Mouse (Mus musculus) MEL (cell line): Measurements from ENCODE around the gene Nutf2-ps1.

Experiments
- CTCF ChIP-seq, 3 experiments: IDR thresholded peaks in 2 of 3; conservative IDR thresholded peaks in 1 of 3; 2 replicates each; pipeline ENCODE4 v1.5.1; 2011 to 2012; ENCODE audit warnings: low read length in 3 of 3, low read depth in 2 of 3, mild to moderate bottlenecking in 2 of 3, improper control_type of control experiment in 1 of 3, inconsistent platforms in 1 of 3, mixed read lengths in 1 of 3, moderate library complexity in 1 of 3; ENCODE audit not compliant: control insufficient read depth in 1 of 3, insufficient read depth in 1 of 3, poor library complexity in 1 of 3, severe bottlenecking in 1 of 3
- E2F4 ChIP-seq: IDR thresholded peaks from 2 replicates; pipeline ENCODE4 v1.6.1; 2011; ENCODE audit warnings: low read depth, low read length, improper control_type of control experiment, borderline replicate concordance
- EP300 ChIP-seq, 2 experiments: IDR thresholded peaks; 2 replicates each; pipeline ENCODE4 v1.6.1; 2011; ENCODE audit warnings: improper control_type of control experiment in 2 of 2, low read length in 2 of 2, low read depth in 1 of 2, mild to moderate bottlenecking in 1 of 2
- MAX ChIP-seq: IDR thresholded peaks from 2 replicates; pipeline ENCODE4 v1.6.1; 2011; ENCODE audit warnings: low read length, improper control_type of control experiment
- NRF1 ChIP-seq: IDR thresholded peaks from 2 replicates; pipeline ENCODE4 v1.6.1; 2014; ENCODE audit warnings: low read depth, mild to moderate bottlenecking, inconsistent platforms, low read length, improper control_type of control experiment, moderate library complexity; ENCODE audit not compliant: poor library complexity, insufficient read depth, severe bottlenecking
- POLR2A ChIP-seq, 2 experiments: IDR thresholded peaks; 2 replicates each; pipeline ENCODE4 v1.6.1; 2011 to 2012; ENCODE audit warnings: low read length in 2 of 2, mild to moderate bottlenecking in 2 of 2, control low read depth in 1 of 2, improper control_type of control experiment in 1 of 2, low read depth in 1 of 2, moderate library complexity in 1 of 2; ENCODE audit not compliant: control insufficient read depth in 1 of 2, insufficient read depth in 1 of 2, poor library complexity in 1 of 2
- POLR2AphosphoS2 ChIP-seq: IDR thresholded peaks from 2 replicates; pipeline ENCODE4 v1.6.1; 2011; ENCODE audit warnings: low read length, improper control_type of control experiment
- SMC3 ChIP-seq: IDR thresholded peaks from 2 replicates; pipeline ENCODE4 v1.6.1; 2011; ENCODE audit warnings: low read depth, low read length, improper control_type of control experiment
- UBTF ChIP-seq: IDR thresholded peaks from 2 replicates; pipeline ENCODE4 v1.6.1; 2012; ENCODE audit warnings: low read depth, mild to moderate bottlenecking, inconsistent platforms, low read length, improper control_type of control experiment, moderate library complexity, borderline replicate concordance; ENCODE audit not compliant: insufficient read depth
- USF1 ChIP-seq: IDR thresholded peaks from 2 replicates; pipeline ENCODE4 v1.6.1; 2014; ENCODE audit warnings: low read depth, mild to moderate bottlenecking, inconsistent platforms, low read length, improper control_type of control experiment, moderate library complexity
- USF2 ChIP-seq, 2 experiments: IDR thresholded peaks; 2 replicates each; pipeline ENCODE4 v1.6.1; 2011 to 2012; ENCODE audit warnings: improper control_type of control experiment in 2 of 2, low read length in 2 of 2, borderline replicate concordance in 1 of 2, inconsistent platforms in 1 of 2, low read depth in 1 of 2, mild to moderate bottlenecking in 1 of 2; ENCODE audit not compliant: insufficient read depth in 1 of 2
- ZKSCAN1 ChIP-seq: IDR thresholded peaks from 2 replicates; pipeline ENCODE4 v1.6.1; 2012; ENCODE audit warnings: low read depth, mild to moderate bottlenecking, inconsistent platforms, low read length, improper control_type of control experiment, moderate library complexity
- ZNF384 ChIP-seq: IDR thresholded peaks from 2 replicates; pipeline ENCODE4 v1.6.1; 2012; ENCODE audit warnings: low read depth, mild to moderate bottlenecking, inconsistent platforms, low read length, improper control_type of control experiment

GRCm38 (mm10) chr19:53574546-53574945 lies 14.3 kb downstream of the Nutf2-ps1 start:
- TF ChIP-seq UBTF (no peak), MAX (no peak), ZNF384 (no peak), E2F4 (no peak), SMC3 (no peak), CTCF (IDR thresholded peaks at IDR 0.05 in 2 of 3, conservative IDR thresholded peaks at IDR 0.05 in 1 of 3; ENCODE audit: control insufficient read depth in 1 of 3, insufficient read depth in 1 of 3, low read depth in 2 of 3, low read length in 3 of 3, poor library complexity in 1 of 3, severe bottlenecking in 1 of 3) (no peak), POLR2A (IDR thresholded peaks at IDR 0.05; ENCODE audit: control insufficient read depth in 1 of 2, insufficient read depth in 1 of 2, low read depth in 1 of 2, low read length in 2 of 2, poor library complexity in 1 of 2) (no peak), NRF1 (no peak), USF2 (IDR thresholded peaks at IDR 0.05; ENCODE audit: borderline replicate concordance in 1 of 2, insufficient read depth in 1 of 2, low read depth in 1 of 2, low read length in 2 of 2) (no peak), POLR2AphosphoS2 (no peak), EP300 (IDR thresholded peaks at IDR 0.05; ENCODE audit: low read depth in 1 of 2, low read length in 2 of 2) (no peak), USF1 (no peak), ZKSCAN1 (no peak)
